Mouse (Mus musculus) erythroblast, adult 5-6 weeks (primary cell): ENCODE results near the gene Galnt4. TPM values are rescaled to one million over a fixed set of nuclear protein-coding genes. Genes with fewer than 3 reads are reported as not detected.
"Not testable (repeated sequence)": the region's sequence is repeated elsewhere in the genome, so short reads cannot be mapped to it uniquely, and the experiment has no call there.

ENCODE experiments used
- ATAC-seq: replicated peaks from 2 replicates; pipeline ENCODE4 v1.8.0; 2016; ENCODE audit warnings: moderate number of reproducible peaks, mild to moderate bottlenecking, moderate TSS enrichment, inconsistent platforms; ENCODE audit not compliant: poor library complexity, low FRiP score, severe bottlenecking
- total RNA-seq, 2 experiments: library from RNA; stranded (forward) in 1 of 2; stranded (reverse) in 1 of 2; fragments of 150-400 nt in 1 of 2; fragments of 200-764, 138-1000 nt in 1 of 2; gene quantifications; 2 replicates each; pipeline versions ENCODE4 v1.2.3 to v1.2.4; 2015 to 2017; ENCODE audit warnings: low replicate concordance in 2 of 2

Galnt4 gene
- total RNA-seq, 2 experiments from 2014 or later: 2.5 to 4.4 TPM

DNA sequence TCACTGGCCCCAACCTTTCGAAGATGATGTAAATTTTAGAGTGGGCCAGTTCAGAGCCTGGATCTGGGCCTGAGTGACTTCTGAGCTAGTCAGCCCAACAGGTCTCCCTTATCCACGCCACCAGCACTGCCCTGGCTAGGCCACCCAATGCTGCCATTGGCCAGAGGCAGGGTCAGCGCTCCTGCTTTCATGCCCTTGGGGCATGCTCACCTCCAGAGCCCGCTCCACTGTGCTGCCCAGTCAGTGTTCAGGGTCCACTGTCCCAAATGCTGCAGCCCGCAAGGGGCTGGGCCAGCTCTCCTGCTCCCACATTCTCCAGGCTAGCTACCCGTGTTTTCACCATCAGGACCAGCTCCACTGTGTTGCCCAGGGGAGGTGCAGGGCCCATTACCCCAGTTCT, 42.1 kb downstream of the Galnt4 start:
- ATAC-seq: no peak

DNA sequence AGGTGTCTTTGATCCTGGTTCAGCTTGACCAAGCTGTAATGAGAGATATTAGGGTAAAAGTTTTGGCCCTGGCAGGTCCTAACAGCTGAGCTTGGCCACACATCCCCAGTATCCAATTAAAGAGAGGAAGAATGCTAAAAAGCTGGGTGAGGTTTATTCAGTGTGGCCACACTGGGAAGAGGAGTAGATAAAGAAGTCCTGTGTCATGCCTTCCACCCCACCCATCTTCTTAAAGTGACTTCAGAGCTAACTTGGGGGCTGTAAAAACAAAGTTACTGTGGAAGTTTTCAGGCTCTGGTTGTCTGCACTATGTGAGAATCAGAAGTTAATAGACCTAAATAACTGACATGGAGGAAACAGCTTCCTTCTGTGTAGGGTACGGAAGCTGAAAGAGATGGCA, 43.6 kb downstream of the Galnt4 start:
- ATAC-seq: no peak

DNA sequence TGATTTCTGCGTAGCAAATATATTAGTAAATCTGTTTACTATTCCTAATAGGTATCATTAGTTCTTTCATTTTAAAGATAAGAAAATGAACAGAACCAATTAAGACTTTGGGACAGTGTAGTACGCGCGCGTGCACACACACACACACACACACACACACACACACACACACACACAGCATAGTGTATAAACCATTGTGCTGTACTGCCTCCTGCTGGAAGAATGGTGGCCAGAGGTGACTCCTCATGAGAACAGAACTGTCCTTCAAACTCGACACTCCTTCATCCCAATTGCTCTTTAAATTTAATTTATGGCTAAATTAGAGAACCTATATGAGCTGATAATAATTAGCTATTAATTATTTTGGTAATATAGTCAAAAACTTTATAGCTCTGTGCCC, 44.1 kb downstream of the Galnt4 start:
- no peak for ATAC-seq

DNA sequence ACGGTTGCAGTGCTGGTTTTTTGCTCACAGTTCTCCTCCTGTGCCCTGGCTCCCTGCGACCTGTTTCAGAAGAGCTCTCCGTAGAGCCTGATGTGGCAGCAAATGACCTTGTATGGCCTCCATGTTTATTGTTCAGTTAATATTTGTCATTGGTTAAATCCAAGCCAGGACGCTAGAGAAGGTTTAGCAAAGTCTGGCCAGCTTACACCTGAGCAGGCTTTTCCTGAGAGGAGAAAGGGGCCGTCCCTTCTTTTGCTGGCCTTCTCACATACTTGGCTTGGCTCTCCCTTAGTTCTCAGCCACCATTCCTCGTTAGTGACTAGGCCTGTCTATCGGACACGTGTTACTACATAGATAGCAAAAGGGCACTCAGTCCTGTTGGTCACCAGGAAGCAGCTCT, 46.7 kb downstream of the Galnt4 start:
- ATAC-seq: no peak

DNA sequence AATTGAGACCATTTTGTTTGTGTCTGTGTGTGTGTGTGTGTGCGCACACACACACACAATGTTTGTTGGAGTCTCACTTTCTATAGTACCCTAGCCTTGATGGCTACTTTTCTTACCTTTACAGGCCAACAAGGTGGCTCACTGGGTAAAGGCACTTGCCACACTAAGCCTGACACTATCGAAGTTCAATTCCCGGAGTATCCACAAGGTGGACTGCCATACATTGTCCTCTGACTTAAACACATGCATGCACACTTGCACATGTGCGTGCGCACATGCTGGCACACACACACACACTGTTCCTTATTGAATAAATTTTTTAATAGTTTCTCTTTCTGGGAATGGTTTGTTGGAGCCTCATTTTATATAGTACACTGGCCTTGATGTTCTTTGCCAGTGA, 48.8 kb downstream of the Galnt4 start:
- no peak for ATAC-seq

DNA sequence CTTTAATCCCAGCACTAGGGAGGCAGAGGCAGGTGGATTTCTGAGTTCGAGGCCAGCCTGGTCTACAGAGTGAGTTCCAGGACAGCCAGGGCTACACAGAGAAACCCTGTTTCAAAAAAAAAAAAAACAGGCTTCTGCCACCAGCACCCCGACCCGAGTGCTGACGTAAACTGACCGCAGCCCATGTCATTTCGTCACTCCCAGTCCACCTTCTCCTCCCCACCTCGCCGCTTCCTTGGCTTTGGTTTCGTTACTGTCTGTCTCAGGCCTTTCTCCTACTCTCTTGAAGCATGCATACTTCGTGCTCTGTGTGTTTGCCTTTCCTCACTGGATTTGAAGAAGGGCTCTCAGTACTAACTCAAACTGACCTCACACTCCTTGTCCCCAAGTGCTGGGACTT, 49.7 kb downstream of the Galnt4 start:
- ATAC-seq: not testable (repeated sequence)

DNA sequence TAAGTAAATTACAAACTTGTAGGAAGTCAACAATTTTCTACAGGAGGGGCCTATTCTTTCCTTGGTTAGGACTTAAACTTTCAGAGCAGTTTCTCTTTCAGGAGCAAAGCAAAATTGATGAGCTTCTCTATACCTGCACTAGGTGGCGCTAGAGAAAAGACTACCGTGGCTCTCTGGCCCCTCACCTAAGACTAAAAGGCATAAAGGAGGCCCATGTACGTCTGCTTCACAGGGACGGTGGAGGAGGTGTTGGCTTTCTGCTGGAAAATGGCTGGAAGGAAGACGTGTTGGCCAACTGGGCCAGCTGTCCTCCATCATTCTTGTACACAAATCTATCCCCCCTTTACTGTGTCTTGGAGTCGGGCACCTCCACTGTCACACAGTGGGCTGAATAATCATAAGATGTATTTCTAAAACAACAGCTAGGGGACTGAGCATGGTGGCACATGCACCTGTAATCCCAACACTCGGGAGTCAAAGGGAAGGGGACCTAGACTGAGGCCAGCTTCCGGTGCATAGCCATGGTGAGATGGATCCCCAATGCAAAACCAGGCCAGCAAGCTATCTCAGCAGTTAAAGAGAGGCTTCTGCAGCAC, 54.1 kb downstream of the Galnt4 start:
- ATAC-seq: peak; percentile 70; the same call in 1 of the 2 replicates

Other genes starting within 250 kb of the Galnt4 start
- gene Atp2b1, start 193.8 kb upstream of the Galnt4 start, total RNA-seq (2015; ENCODE audit: low replicate concordance): 11.1 and 19.4 TPM in 2 replicates
- 20.5 and 22.9 TPM in 2 replicates for gene Atp2b1, start 193.8 kb upstream of the Galnt4 start, total RNA-seq (2017; ENCODE audit: low replicate concordance)
- 9.2 and 18.6 TPM in 2 replicates for gene Poc1b, start 1.1 kb upstream of the Galnt4 start, total RNA-seq (2015; ENCODE audit: low replicate concordance)
- gene Poc1b, start 1.1 kb upstream of the Galnt4 start, total RNA-seq (2017; ENCODE audit: low replicate concordance): 1.3 and 3.7 TPM in 2 replicates
- not detected in 2 replicates for gene Phxr2, start 18.2 kb downstream of the Galnt4 start, total RNA-seq (2015; ENCODE audit: low replicate concordance)
- not detected in 2 replicates for gene Phxr2, start 18.2 kb downstream of the Galnt4 start, total RNA-seq (2017; ENCODE audit: low replicate concordance)
- 9.4 and 15.6 TPM in 2 replicates for gene Dusp6, start 155.1 kb downstream of the Galnt4 start, total RNA-seq (2015; ENCODE audit: low replicate concordance)
- gene Dusp6, start 155.1 kb downstream of the Galnt4 start, total RNA-seq (2017; ENCODE audit: low replicate concordance): 7.9 and 13.7 TPM in 2 replicates